32 mouse cellular contexts compared by ENCODE assay signal in genomic region chr7:116427206-116427605, GRCm38 (mm10).
"Had no signal": no experiment of that assay in that cellular context is flagged by ENCODE, and none has a peak within 500 bp of the region (broad histone marks: within the 10 kb centered on the region; RNA-seq: fewer than 3 reads in every experiment).

No protein-coding gene starts in this region.

- H3K9me3 ChIP-seq: limb, embryonic 10.5 days; limb, embryonic 12.5 days; limb, embryonic 13.5 days; limb, embryonic 15.5 days; liver, embryonic 13.5 days; liver, embryonic 15.5 days; lung, embryonic 15.5 days; megakaryocyte, embryonic 14.5 days; midbrain, embryonic 10.5 days; midbrain, embryonic 12.5 days; midbrain, embryonic 13.5 days; midbrain, embryonic 15.5 days; neural tube, embryonic 12.5 days; neural tube, embryonic 13.5 days had no signal

- H3K4me1 ChIP-seq: limb, embryonic 10.5 days; limb, embryonic 12.5 days; limb, embryonic 13.5 days; limb, embryonic 15.5 days; liver, embryonic 13.5 days; liver, embryonic 15.5 days; megakaryocyte, embryonic 14.5 days; midbrain, embryonic 10.5 days; midbrain, embryonic 12.5 days; midbrain, embryonic 13.5 days; midbrain, embryonic 15.5 days; neural tube, embryonic 12.5 days; neural tube, embryonic 13.5 days had no signal

- H3K4me3 ChIP-seq: limb, embryonic 10.5 days; limb, embryonic 12.5 days; limb, embryonic 13.5 days; limb, embryonic 15.5 days; liver, embryonic 13.5 days; liver, embryonic 15.5 days; lung, embryonic 15.5 days; megakaryocyte, embryonic 14.5 days; midbrain, embryonic 10.5 days; midbrain, embryonic 12.5 days; midbrain, embryonic 13.5 days; midbrain, embryonic 15.5 days; myocyte; neural tube, embryonic 12.5 days; neural tube, embryonic 13.5 days had no signal

- H3K4me2 ChIP-seq: limb, embryonic 12.5 days; limb, embryonic 13.5 days; limb, embryonic 15.5 days; liver, embryonic 11.5 days; liver, embryonic 13.5 days; liver, embryonic 15.5 days; lung, embryonic 14.5 days; lung, embryonic 15.5 days; midbrain, embryonic 11.5 days; midbrain, embryonic 12.5 days; midbrain, embryonic 13.5 days; midbrain, embryonic 15.5 days; neural tube, embryonic 12.5 days; neural tube, embryonic 13.5 days had no signal

- H3K36me3 ChIP-seq: limb, embryonic 12.5 days; limb, embryonic 13.5 days; limb, embryonic 15.5 days; liver, embryonic 13.5 days; liver, embryonic 15.5 days; lung, embryonic 15.5 days; midbrain, embryonic 12.5 days; midbrain, embryonic 13.5 days; midbrain, embryonic 15.5 days; neural tube, embryonic 12.5 days; neural tube, embryonic 13.5 days had no signal

- DNase-seq: left cerebral cortex, postnatal 4 days; liver; liver, embryonic 13.5 days; liver, postnatal 0 days; lung, adult 18-20 months; lung, adult 2 months; lung, embryonic 14.5 days; lung, postnatal 10 days; lung, postnatal 14 days; lung, postnatal 36 days; lung, postnatal 4 days; midbrain, embryonic 14.5 days had no signal

- H3K27me3 ChIP-seq: limb, embryonic 12.5 days; limb, embryonic 13.5 days; limb, embryonic 15.5 days; liver, embryonic 13.5 days; liver, embryonic 15.5 days; lung, embryonic 15.5 days; midbrain, embryonic 12.5 days; midbrain, embryonic 13.5 days; midbrain, embryonic 15.5 days; neural tube, embryonic 12.5 days; neural tube, embryonic 13.5 days had no signal

- ATAC-seq: liver, postnatal 0 days; lung, postnatal 0 days; midbrain, embryonic 13.5 days; midbrain, embryonic 15.5 days; midbrain, embryonic 16.5 days had no signal

- H3K9ac ChIP-seq: limb, embryonic 12.5 days; limb, embryonic 13.5 days; limb, embryonic 15.5 days; liver, embryonic 13.5 days; liver, embryonic 14.5 days; liver, embryonic 15.5 days; liver, postnatal 0 days; lung, embryonic 14.5 days; lung, embryonic 15.5 days; midbrain, embryonic 12.5 days; midbrain, embryonic 13.5 days; midbrain, embryonic 15.5 days; neural tube, embryonic 12.5 days; neural tube, embryonic 13.5 days had no signal

- H3K27ac ChIP-seq: limb, embryonic 10.5 days; limb, embryonic 12.5 days; limb, embryonic 13.5 days; limb, embryonic 15.5 days; liver, embryonic 13.5 days; liver, embryonic 14.5 days; liver, embryonic 15.5 days; lung, embryonic 15.5 days; macrophage; midbrain, embryonic 10.5 days; midbrain, embryonic 12.5 days; midbrain, embryonic 13.5 days; midbrain, embryonic 15.5 days; neural tube, embryonic 12.5 days; neural tube, embryonic 13.5 days had no signal
